Mouse (Mus musculus): Measurements from ENCODE around the gene Ndufc2.

- TF ChIP-seq CTCF (conservative IDR thresholded peaks at IDR 0.05; ENCODE audit: insufficient read depth, insufficient read length, low read depth, low read length) (no peak), POLR2A (IDR thresholded peaks at IDR 0.05; ENCODE audit: low read depth, low read length) (no peak)
These were observed 8.3 kb upstream of the Ndufc2 start for GRCm38 (mm10) chr7:97391293-97392078.
